Comparison of ENCODE assay signal across 8 mouse cellular contexts in the genomic region with DNA sequence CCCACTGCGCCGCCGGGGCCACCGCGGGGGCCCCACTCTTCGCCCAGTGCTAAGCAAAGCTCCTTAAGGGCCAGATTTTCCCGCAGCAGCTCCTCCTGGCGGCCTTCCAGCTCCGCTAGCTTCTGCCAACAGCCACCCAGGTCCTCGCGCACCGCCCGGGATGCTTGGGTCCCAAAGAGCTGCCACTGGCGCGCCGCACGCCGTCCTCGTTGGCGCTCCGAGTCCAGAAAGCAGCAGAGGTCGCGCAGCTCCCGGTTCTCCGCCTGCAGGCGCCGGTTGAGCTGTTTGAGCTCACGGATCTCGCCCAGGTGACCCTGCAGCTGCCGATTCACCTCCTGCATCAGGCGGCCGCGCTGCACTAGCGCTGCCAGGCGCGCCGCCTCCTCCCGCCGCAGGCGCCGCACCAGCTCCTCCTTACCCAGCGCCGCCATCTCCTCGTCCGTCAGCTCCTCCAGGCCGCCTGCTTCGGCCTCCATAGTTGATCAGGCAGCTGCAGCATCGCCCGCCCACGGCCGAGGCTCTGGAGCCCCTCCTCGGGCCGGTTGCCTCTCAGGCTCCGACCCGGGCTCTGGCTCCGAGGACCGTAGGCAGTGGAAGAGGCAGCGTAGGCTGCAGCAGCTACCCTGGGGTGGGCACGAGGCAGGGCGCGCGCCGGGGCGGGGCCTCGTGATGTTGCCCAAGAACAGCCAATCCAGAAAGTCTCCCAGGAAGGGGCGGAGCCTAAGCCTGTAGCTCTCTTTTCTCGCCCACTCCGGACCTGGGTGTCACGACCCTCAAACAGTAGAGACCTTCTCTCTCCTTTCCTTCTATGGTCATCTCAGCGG. TPM values are rescaled to one million over a fixed set of nuclear protein-coding genes. Genes with fewer than 3 reads are reported as not detected.
DNase-seq lines count a peak whose midpoint lies in the region; ATAC-seq lines count a peak whose summit lies in the region.

No protein-coding gene starts in this region.

- H3K27me3 ChIP-seq in intestine, embryonic 14.5 days (replicated peaks; ENCODE audit: control insufficient read depth, insufficient read depth, low read length) = no peaks in the 10 kb centered on the region

- peak; percentile 94 for DNase-seq in adipocyte (ENCODE audit: low spot score)
- DNase-seq in embryo, embryonic 10 days (ENCODE audit: low spot score) = peak; percentile 97
- peak; percentile 95 for DNase-seq in gastrocnemius, postnatal 14 days
- DNase-seq in intestine, embryonic 14.5 days (ENCODE audit: low spot score) = peak; percentile 93
- peak; percentile 96 to 98 for DNase-seq in left cerebral cortex, postnatal 14 days (ENCODE audit: low spot score in 2 of 2)
- peak; percentile 92 for DNase-seq in mesoderm, embryonic 11.5 days (ENCODE audit: low read depth, low spot score)
- DNase-seq in right cerebral cortex, postnatal 36 days (ENCODE audit: low spot score in 2 of 2) = peak; percentile 96
- peak; percentile 91 for DNase-seq in yolk sac, embryonic 10.5 days (ENCODE audit: low spot score)

- peak overlapping the region; percentile 72 for H3K4me3 ChIP-seq in intestine, embryonic 14.5 days (ENCODE audit: low read depth, low read length)

- peak overlapping the region; percentile 75 for H3K9ac ChIP-seq in intestine, embryonic 14.5 days (ENCODE audit: low read length)

- H3K9me3 ChIP-seq in intestine, embryonic 14.5 days (ENCODE audit: control insufficient read depth, low read length) = no peaks in the 10 kb centered on the region

- peak overlapping the region; percentile 94 for H3K4me2 ChIP-seq in intestine, embryonic 14.5 days (ENCODE audit: low read length)

- peaks cover 37% of the 10 kb centered on the region for H3K4me1 ChIP-seq in intestine, embryonic 14.5 days (replicated peaks; ENCODE audit: control insufficient read depth, insufficient read depth, low read length)

- under 1% methylated on average over 70 of the region's 70 CpGs for WGBS in intestine, embryonic 14.5 days

- intact Hi-C loops in gastrocnemius, postnatal 14 days (cut with DNase I; ENCODE audit: low total_unique reads) = no loop called here
- intact Hi-C loops in left cerebral cortex, postnatal 14 days (cut with DNase I) = no loop called here

- H3K36me3 ChIP-seq in intestine, embryonic 14.5 days (ENCODE audit: control insufficient read depth, insufficient read depth, low read length) = peaks cover 20% of the 10 kb centered on the region; the same call in 1 of the 2 replicates

- peak overlapping the region; percentile 84 for H3K27ac ChIP-seq in intestine, embryonic 14.5 days (ENCODE audit: low read depth)

- ATAC-seq in intestine, embryonic 14.5 days (replicated peaks; ENCODE audit: low FRiP score, low TSS enrichment, low read depth) = peak; percentile 89

RNA-seq across cellular contexts. Expression of a gene that starts 0.6 kb away (rescaled TPM):
- total RNA-seq in gastrocnemius, postnatal 14 days (2021) = 1 to 10 TPM; 6.4 to 7.2 TPM
- polyA plus RNA-seq in intestine, embryonic 14.5 days (2014; fragmentation: Nextera tagmentation; extraction: Ambion mirVana) = 7.1 TPM in 2 replicates
- 10 to 100 TPM; 25.8 to 26.3 TPM for total RNA-seq in left cerebral cortex, postnatal 14 days (2021)

RNA-seq across cellular contexts. Expression of a gene that starts 3.3 kb away (rescaled TPM):
- total RNA-seq in gastrocnemius, postnatal 14 days (2021) = 10 to 100 TPM; 42.0 to 44.8 TPM
- 111 and 112 TPM in 2 replicates for polyA plus RNA-seq in intestine, embryonic 14.5 days (2014; fragmentation: Nextera tagmentation; extraction: Ambion mirVana)
- total RNA-seq in left cerebral cortex, postnatal 14 days (2021) = 10 to 100 TPM; 82.9 to 86.6 TPM

RNA-seq across cellular contexts. Expression of a gene that starts 9.8 kb away (rescaled TPM):
- not detected for total RNA-seq in gastrocnemius, postnatal 14 days (2021)
- polyA plus RNA-seq in intestine, embryonic 14.5 days (2014; fragmentation: Nextera tagmentation; extraction: Ambion mirVana) = not detected in 2 replicates
- not detected for total RNA-seq in left cerebral cortex, postnatal 14 days (2021)

RNA-seq across cellular contexts. Expression of a gene that starts 11.2 kb away (rescaled TPM):
- total RNA-seq in gastrocnemius, postnatal 14 days (2021) = not detected
- polyA plus RNA-seq in intestine, embryonic 14.5 days (2014; fragmentation: Nextera tagmentation; extraction: Ambion mirVana) = 1.6 and 2.0 TPM in 2 replicates
- total RNA-seq in left cerebral cortex, postnatal 14 days (2021) = 1 to 10 TPM; 2.2 to 2.7 TPM

RNA-seq across cellular contexts. Expression of a gene that starts 16.6 kb away (rescaled TPM):
- total RNA-seq in gastrocnemius, postnatal 14 days (2021) = 10 to 100 TPM; 14.8 to 21.3 TPM
- polyA plus RNA-seq in intestine, embryonic 14.5 days (2014; fragmentation: Nextera tagmentation; extraction: Ambion mirVana) = 136 and 151 TPM in 2 replicates
- total RNA-seq in left cerebral cortex, postnatal 14 days (2021) = 10 to 100 TPM; 14.5 to 15.9 TPM

Comparison
In these comparisons a context has a peak if more than half of its experiments do, and no peak if none do; other contexts are left out.
1. Peak in every context shown above with its lines: DNase-seq, ATAC-seq, H3K4me3 ChIP-seq and H3K27ac ChIP-seq.